Mouse (Mus musculus) lung, embryonic 15.5 days (tissue): ENCODE measurements at regions not wholly inside any gene's neighbourhood (a gene's known extent, or its start where the extent isn't known, plus 50 kb on each side); places are given as distances from the start of the nearest gene placed in this dataset.

Experiments
- ATAC-seq: fragments of 200-750 bp; cut with Nextera tagmentation; 2 replicates; pipeline ENCODE4 v1.8.0; 2017; ENCODE audit warnings: moderate number of reproducible peaks, borderline replicate concordance; ENCODE audit not compliant: low FRiP score, low TSS enrichment; ENCODE audit errors: extremely low read depth
- H3K27ac ChIP-seq: fragments of 300-500 bp; sonication (generic); 2 replicates; pipeline ENCODE4 v1.5.1; 2015; ENCODE audit warnings: moderate library complexity, mild to moderate bottlenecking, inconsistent platforms
- H3K27me3 ChIP-seq: fragments of 300-500 bp; sonication (generic); 2 replicates; pipeline ENCODE4 v1.6.1; 2015; ENCODE audit warnings: inconsistent platforms
- H3K36me3 ChIP-seq: fragments of 300-500 bp; sonication (generic); 2 replicates; pipeline ENCODE4 v1.6.1; 2015; ENCODE audit warnings: inconsistent platforms
- H3K4me1 ChIP-seq: fragments of 300-500 bp; sonication (generic); 2 replicates; pipeline ENCODE4 v1.6.1; 2015; ENCODE audit warnings: inconsistent platforms
- H3K4me2 ChIP-seq: fragments of 300-500 bp; sonication (generic); 2 replicates; pipeline ENCODE4 v1.6.1; 2015; ENCODE audit warnings: inconsistent platforms, mild to moderate bottlenecking, moderate library complexity
- H3K4me3 ChIP-seq: fragments of 300-500 bp; sonication (generic); 2 replicates; pipeline ENCODE4 v1.5.1; 2015; ENCODE audit warnings: mild to moderate bottlenecking, inconsistent platforms
- H3K9ac ChIP-seq: fragments of 300-500 bp; sonication (generic); 2 replicates; pipeline ENCODE4 v1.6.1; 2015; ENCODE audit warnings: inconsistent platforms
- H3K9me3 ChIP-seq: fragments of 300-500 bp; sonication (generic); 2 replicates; pipeline ENCODE4 v1.6.1; 2016; ENCODE audit warnings: inconsistent platforms
- WGBS: fragments of 180-500 bp; shearing (Covaris S2); methylation state at CpG from one replicate; pipeline ENCODE4 v1.1.7; 2015; 5-methylcytosine and 5-hydroxymethylcytosine counted together

DNA sequence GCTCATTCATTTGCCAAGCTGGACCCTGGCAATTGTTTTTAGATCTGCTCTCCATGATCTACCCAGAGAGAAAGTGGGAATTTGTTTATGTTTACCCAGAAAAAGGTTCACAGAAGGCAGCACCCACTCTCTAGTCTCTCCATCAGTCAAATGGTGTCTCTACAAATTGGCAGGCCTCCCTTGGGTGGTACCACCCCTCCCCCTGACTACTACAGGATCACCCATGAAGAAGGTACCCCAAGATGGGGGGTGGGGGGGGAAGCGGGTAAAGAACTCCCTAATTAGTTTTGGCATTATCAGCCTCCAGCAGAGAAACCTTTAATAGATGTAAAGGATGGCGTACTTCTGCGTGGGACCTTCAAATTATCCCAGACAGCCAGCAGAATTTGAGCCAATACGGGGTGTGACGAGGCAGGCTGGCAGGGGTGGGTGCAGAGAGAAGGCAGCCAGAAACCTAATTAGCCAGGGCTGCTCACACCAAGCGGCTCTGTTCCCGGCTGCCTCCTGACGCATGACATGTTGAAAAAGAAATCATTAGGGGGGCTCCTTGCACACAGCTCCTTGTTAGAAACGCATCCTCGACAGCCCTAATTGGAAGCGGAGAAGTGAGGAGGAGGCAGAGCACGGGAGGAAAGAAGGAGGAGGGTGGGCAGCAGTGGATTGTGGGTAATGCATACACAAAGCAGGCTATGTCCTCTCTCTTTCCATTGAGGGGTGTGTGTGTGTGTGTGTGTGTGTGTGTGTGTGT is 220.7 kb downstream of the Suds3 start:
- Histone ChIP-seq H3K9me3 (no peaks in the 10 kb centered on the region), H3K27me3 (no peaks in the 10 kb centered on the region), H3K4me3 (no peak overlapping the region), H3K9ac (no peak overlapping the region), H3K27ac (no peak overlapping the region), H3K4me1 (no peaks in the 10 kb centered on the region), H3K36me3 (no peaks in the 10 kb centered on the region), H3K4me2 (no peak overlapping the region)
- ATAC-seq, result no peak
- WGBS, result 69% methylated on average over 12 of the region's 12 CpGs

DNA sequence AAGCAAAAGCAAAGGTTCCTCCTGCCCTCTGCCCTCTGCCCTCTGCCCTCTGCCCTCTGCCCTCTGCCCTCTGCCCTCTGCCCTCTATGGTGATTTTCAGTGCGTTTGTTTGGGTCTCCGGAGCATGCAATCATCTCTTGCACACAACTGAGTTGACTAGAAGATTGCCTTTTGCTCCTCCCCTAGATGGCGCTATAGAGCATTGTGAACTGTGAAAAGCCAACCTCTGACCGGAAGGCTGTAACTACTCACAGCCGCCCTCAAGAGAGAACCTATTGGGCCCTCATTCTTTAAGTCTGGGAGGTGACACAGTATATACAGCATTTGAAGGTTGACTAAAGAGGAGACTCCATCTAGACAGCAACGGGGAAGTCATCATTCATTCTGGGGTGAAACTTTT is 221.3 kb downstream of the Suds3 start:
- Histone ChIP-seq H3K27ac (no peak overlapping the region), H3K4me1 (no peaks in the 10 kb centered on the region), H3K9ac (no peak overlapping the region), H3K27me3 (no peaks in the 10 kb centered on the region), H3K4me2 (no peak overlapping the region), H3K36me3 (no peaks in the 10 kb centered on the region), H3K9me3 (no peaks in the 10 kb centered on the region), H3K4me3 (no peak overlapping the region)
- no peak; the same call in 1 of the 2 replicates for ATAC-seq
- WGBS, result 72% methylated on average over 6 of the region's 6 CpGs

DNA sequence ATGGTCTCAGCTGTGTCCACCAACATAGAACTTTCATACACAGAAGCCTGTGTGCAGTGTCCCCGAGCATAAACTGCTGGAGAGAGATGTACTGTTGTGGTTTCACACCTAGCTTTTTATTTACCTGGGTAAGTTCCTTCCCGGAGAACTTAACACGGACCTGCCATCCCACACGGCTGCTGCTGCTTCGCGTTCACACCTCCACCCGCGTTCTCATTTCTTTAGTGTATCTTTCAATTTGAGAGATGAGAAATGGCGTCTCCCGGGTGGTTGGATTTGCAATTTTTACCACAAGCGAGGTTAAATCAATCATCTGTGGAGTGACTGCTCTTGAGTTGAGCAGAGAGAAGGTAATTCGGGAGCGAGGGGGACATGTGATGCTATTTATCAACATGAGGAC is 223.0 kb downstream of the Suds3 start:
- Histone ChIP-seq H3K27ac (no peak overlapping the region), H3K9me3 (no peaks in the 10 kb centered on the region), H3K27me3 (no peaks in the 10 kb centered on the region), H3K4me3 (no peak overlapping the region), H3K4me1 (no peaks in the 10 kb centered on the region), H3K4me2 (no peak overlapping the region), H3K9ac (no peak overlapping the region), H3K36me3 (no peaks in the 10 kb centered on the region)
- WGBS, result 74% methylated on average over 13 of the region's 13 CpGs
- ATAC-seq, result no peak

DNA sequence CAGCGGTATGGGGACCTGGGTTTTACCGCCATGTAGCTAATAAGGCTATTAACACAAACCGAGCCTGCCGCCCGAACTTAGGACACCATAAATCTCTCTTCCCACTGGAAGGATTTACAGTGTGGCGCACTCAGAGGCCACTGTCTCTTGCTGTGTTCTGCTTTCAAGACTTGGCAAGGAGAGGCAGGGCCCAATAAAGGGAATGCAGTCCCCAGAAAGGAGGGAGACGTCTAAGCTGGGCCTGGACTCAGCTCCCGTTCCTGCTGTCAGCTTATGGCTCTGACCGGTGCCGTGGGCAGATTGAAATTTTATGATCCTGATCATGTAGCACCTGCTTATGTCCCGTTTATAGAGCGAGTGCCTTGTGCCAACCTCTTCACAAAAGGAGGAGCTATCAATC is 226.7 kb downstream of the Suds3 start:
- Histone ChIP-seq H3K4me1 (no peaks in the 10 kb centered on the region), H3K9me3 (no peaks in the 10 kb centered on the region), H3K27me3 (no peaks in the 10 kb centered on the region), H3K4me3 (no peak overlapping the region), H3K36me3 (no peaks in the 10 kb centered on the region), H3K4me2 (no peak overlapping the region), H3K9ac (no peak overlapping the region), H3K27ac (no peak overlapping the region)
- WGBS, result 79% methylated on average over 12 of the region's 12 CpGs
- ATAC-seq, result no peak

DNA sequence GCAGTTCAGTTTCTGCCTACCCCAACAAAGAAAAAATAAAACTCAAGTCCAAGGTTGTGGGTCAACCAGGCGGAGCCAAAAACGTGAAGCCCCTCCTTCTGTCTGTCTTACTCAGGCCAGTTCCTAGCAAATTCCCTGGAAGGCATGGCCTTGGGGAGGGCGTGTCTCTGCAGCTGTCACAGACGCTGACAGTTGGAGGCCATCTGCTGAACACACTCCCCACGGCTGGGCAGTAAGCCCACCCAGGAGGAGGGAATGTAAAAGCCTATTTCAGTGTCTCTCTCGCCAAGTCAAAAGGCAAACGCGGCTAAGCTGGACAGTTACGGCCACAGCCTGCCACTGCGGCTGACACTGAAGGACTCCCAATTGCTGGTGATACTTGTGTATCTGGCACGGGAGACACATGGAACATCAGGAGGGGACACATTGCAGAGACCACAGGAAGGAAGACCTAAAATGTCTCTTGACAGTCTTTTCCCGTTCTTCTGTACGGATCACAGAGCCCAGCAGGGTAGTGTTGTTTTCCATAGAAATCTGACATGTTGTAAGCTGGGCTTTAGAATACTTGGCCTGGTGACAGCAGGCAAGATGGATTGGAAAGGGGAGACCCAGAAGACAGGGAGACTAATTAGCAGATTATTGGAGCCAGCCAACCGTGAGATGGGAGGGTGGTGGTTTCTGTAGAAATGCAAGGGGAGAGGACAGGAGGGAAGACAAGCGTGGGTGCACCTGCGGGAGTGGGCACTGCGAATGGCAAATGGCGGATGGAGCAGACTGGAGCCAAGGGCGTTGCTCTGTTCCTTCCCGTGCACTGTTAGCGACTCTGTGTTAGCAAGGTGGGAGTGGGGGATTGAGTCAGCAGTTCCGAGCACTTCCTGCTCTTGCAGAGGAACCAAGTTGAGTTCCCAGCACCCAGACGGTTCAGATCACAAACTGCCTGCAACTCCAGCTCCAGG is 229.5 kb downstream of the Suds3 start:
- H3K9ac ChIP-seq, result no peak overlapping the region
- no peak overlapping the region for H3K27ac ChIP-seq
- no peak overlapping the region for H3K4me2 ChIP-seq
- H3K4me1 ChIP-seq, result no peaks in the 10 kb centered on the region
- no peaks in the 10 kb centered on the region for H3K36me3 ChIP-seq
- no peaks in the 10 kb centered on the region for H3K27me3 ChIP-seq
- H3K9me3 ChIP-seq, result no peaks in the 10 kb centered on the region
- H3K4me3 ChIP-seq, result no peak overlapping the region
- peak; percentile 69; the same call in 1 of the 2 replicates for ATAC-seq
- 58% methylated on average over 23 of the region's 23 CpGs for WGBS

DNA sequence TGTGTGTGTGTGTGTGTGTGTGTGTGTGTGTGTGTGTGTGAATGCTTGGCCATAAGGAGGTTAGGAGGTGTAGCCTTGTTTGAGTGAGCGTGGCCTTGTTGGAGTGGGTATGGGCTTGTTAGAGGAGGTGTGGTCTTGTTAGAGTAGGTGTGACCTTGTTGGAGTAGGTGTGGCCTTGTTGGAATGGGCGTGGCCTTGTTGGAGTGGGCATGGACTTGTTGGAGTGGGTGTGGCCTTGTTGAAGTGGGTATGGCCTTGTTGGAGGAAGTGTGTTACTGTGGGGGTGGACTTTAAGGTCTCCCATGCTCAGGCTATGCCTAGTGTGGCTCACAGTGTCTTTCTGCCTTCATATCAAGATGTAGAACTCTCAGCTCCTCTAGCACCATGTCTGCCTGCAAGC is 236.2 kb downstream of the Suds3 start:
- H3K4me1 ChIP-seq, result no peaks in the 10 kb centered on the region
- H3K27me3 ChIP-seq, result no peaks in the 10 kb centered on the region
- H3K9ac ChIP-seq, result no peak overlapping the region
- H3K4me3 ChIP-seq, result no peak overlapping the region
- H3K9me3 ChIP-seq, result no peaks in the 10 kb centered on the region
- ATAC-seq, result no peak
- H3K36me3 ChIP-seq, result no peaks in the 10 kb centered on the region
- WGBS, result 59% methylated on average over 2 of the region's 2 CpGs
- H3K27ac ChIP-seq, result no peak overlapping the region
- H3K4me2 ChIP-seq, result no peak overlapping the region

DNA sequence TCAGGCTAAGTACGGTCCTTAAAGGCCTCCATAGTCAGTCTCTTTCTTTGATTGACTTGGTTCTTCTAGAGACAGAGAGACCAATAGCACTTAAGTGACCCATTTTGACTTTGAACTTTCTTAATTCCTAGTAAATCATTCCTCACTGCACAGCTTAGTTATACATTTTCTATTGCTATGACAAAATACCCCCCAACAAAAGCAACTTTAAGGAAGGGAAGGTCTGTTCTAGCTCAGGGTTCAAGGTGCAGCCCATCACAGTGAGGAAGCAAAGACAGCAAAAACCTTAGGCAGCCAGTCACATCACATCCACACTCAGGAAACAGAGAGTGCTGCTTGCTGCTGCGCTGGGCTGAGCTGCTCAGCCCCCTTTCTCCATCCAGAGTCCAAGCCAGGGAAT is 241.0 kb downstream of the Suds3 start:
- H3K9ac ChIP-seq, result no peak overlapping the region
- no peaks in the 10 kb centered on the region for H3K4me1 ChIP-seq
- H3K4me3 ChIP-seq, result no peak overlapping the region
- H3K36me3 ChIP-seq, result no peaks in the 10 kb centered on the region
- H3K9me3 ChIP-seq, result no peaks in the 10 kb centered on the region
- WGBS, result 85% methylated on average over 2 of the region's 2 CpGs
- no peak overlapping the region for H3K4me2 ChIP-seq
- no peak overlapping the region for H3K27ac ChIP-seq
- no peak for ATAC-seq
- H3K27me3 ChIP-seq, result no peaks in the 10 kb centered on the region

DNA sequence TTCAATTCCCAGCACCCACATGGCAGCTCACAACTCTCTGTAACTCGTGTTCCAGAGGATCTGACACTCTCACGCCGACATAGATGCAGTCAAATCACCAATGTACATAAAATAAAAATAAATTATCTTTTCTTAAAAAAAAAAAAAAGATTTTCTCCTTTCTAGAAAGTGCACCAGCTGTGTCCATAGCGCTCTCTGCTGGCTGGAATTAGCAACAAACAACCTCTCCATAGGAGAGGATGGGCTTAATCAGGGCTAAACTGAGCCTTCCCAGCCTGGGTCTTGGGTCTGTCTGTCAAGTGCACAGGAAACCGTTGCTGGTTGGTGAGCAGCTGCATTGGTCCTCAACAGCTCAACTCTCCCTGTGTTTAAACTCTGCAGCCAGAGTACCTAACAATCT is 247.8 kb downstream of the Suds3 start:
- no peaks in the 10 kb centered on the region for H3K4me1 ChIP-seq
- H3K27me3 ChIP-seq, result no peaks in the 10 kb centered on the region
- no peak overlapping the region for H3K27ac ChIP-seq
- no peaks in the 10 kb centered on the region for H3K9me3 ChIP-seq
- 71% methylated on average over 5 of the region's 5 CpGs for WGBS
- ATAC-seq, result no peak
- no peaks in the 10 kb centered on the region for H3K36me3 ChIP-seq
- no peak overlapping the region for H3K9ac ChIP-seq
- no peak overlapping the region for H3K4me3 ChIP-seq
- H3K4me2 ChIP-seq, result no peak overlapping the region

DNA sequence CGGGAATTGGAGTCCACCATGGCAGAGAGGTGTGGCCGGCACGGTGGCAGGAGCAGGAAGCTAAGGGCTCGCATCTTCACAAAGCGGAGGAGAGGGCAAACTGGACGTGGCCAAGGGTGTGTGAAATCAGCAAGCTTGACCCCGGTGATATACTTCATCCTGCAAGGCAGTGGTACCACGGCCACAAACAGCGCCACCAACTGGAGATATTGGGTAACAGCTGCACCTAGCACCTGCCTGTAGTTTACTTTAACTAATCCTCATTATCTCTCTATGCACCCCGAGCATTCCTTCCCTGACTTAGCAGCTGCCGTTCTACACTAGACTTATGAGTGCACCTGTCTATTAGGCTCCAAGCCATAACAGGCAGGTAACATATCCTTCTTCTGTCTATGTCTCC is 251.6 kb downstream of the Suds3 start:
- Histone ChIP-seq H3K9ac (no peak overlapping the region), H3K36me3 (no peaks in the 10 kb centered on the region), H3K27ac (no peak overlapping the region), H3K27me3 (no peaks in the 10 kb centered on the region), H3K4me1 (no peaks in the 10 kb centered on the region), H3K4me3 (no peak overlapping the region), H3K9me3 (no peaks in the 10 kb centered on the region), H3K4me2 (no peak overlapping the region)
- WGBS, result 84% methylated on average over 11 of the region's 11 CpGs
- no peak for ATAC-seq

DNA sequence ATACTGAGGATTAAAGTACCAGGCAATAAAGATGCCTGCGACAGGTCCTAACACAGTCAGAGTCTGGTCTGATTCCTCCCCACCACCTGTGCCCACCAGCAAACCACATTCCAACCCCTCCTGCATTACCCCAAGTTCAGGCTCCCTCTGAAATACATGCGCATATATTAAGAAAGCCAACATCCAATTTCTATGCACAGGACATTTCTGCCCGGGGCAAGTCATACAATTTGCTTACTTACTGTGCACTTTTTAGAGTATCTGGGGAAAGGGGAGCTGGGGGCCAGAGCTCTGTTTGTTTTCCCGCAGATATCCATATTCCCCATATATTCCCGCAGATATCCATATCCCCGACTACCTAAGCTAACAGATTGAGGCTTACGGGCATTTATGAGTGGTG is 261.1 kb upstream of the Srrm4 start:
- no peak overlapping the region for H3K9ac ChIP-seq
- no peak for ATAC-seq
- no peak overlapping the region for H3K27ac ChIP-seq
- no peak overlapping the region for H3K4me3 ChIP-seq
- 88% methylated on average over 7 of the region's 7 CpGs for WGBS
- H3K4me1 ChIP-seq, result no peaks in the 10 kb centered on the region
- no peaks in the 10 kb centered on the region for H3K9me3 ChIP-seq
- H3K27me3 ChIP-seq, result no peaks in the 10 kb centered on the region
- H3K36me3 ChIP-seq, result no peaks in the 10 kb centered on the region
- H3K4me2 ChIP-seq, result no peak overlapping the region

DNA sequence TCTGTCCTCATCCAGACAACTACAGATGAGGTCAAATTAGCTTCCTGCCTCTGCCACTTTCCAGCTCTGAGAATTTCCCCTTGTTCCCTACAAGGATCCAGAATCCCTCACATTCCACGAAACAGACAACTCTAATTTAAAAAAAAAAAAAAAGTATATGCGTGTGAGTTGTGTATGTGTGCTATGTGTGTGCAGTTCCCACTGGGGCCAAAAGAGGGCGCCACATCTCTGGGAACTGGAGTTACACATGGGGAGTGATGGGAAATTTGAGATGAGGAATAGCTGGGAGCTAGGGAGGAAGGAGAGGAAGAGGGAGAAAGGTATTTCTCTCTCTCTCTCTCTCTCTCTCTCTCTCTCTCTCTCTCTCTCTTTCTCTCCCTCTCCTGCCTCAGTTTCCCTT is 240.3 kb upstream of the Srrm4 start:
- ATAC-seq, result no peak
- Histone ChIP-seq H3K36me3 (no peaks in the 10 kb centered on the region), H3K9me3 (no peaks in the 10 kb centered on the region; the same call in 1 of the 2 replicates), H3K27me3 (no peaks in the 10 kb centered on the region), H3K9ac (no peak overlapping the region), H3K4me2 (no peak overlapping the region), H3K4me3 (no peak overlapping the region), H3K4me1 (no peaks in the 10 kb centered on the region), H3K27ac (no peak overlapping the region)
- WGBS, result 74% methylated on average over 3 of the region's 3 CpGs

DNA sequence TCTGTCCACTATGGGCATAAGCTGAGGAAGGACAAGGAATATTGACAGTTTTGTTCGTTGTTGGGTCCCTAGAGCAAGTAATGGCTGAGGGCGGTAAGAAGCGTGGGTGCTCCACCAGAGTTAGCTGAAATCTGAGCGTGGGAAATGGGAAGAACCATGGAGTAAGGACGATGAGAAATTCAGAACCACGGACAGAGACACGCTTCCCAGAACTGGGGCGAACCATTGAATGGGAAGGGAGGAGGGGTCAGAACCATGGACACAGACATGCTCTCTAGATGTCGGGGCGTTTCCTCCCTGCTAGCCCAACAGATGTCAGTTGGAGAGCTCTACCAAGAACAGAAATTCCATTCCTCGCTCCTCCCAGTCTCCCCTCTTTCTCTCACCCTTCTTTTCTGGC is 238.2 kb upstream of the Srrm4 start:
- Histone ChIP-seq H3K4me3 (no peak overlapping the region), H3K36me3 (no peaks in the 10 kb centered on the region), H3K4me2 (no peak overlapping the region), H3K9ac (no peak overlapping the region), H3K27ac (no peak overlapping the region), H3K9me3 (no peaks in the 10 kb centered on the region), H3K27me3 (no peaks in the 10 kb centered on the region), H3K4me1 (no peaks in the 10 kb centered on the region)
- 11% methylated on average over 11 of the region's 11 CpGs for WGBS
- no peak for ATAC-seq
